Mouse (Mus musculus) kidney, embryonic 16.5 days (tissue): ENCODE measurements around the gene Smim5. TPM values are rescaled to one million over a fixed set of nuclear protein-coding genes. Genes with fewer than 3 reads are reported as not detected.

Experiments used
- polyA plus RNA-seq: library from polyadenylated mRNA; unstranded; fragments of >200 nt; fragmentation: Nextera tagmentation; extraction: Ambion mirVana; gene quantifications from 2 replicates; pipeline ENCODE4 v1.2.1, GENCODE M21; 2015

Gene Smim5
- polyA plus RNA-seq, 1 experiment from 2014 or later: 5.0 TPM

Other genes starting within 250 kb of the Smim5 start
- gene Grb2, start 191.4 kb upstream of the Smim5 start, polyA plus RNA-seq: 86.5 and 87.0 TPM in 2 replicates
- 33.4 and 34.5 TPM in 2 replicates for gene Tmem94, start 134.5 kb upstream of the Smim5 start, polyA plus RNA-seq
- gene Caskin2, start 86.3 kb upstream of the Smim5 start, polyA plus RNA-seq: 21.5 and 23.6 TPM in 2 replicates
- gene Tsen54, start 85.2 kb upstream of the Smim5 start, polyA plus RNA-seq: 48.1 and 50.2 TPM in 2 replicates
- 58.3 and 64.5 TPM in 2 replicates for gene Llgl2, start 75.9 kb upstream of the Smim5 start, polyA plus RNA-seq
- gene Myo15b, start 41.6 kb upstream of the Smim5 start, polyA plus RNA-seq: 12.6 and 14.2 TPM in 2 replicates
- gene Smim6, start 12.1 kb downstream of the Smim5 start, polyA plus RNA-seq: 11.8 and 12.8 TPM in 2 replicates
- 35.9 and 38.9 TPM in 2 replicates for gene Sap30bp, start 33.3 kb downstream of the Smim5 start, polyA plus RNA-seq
- gene Recql5, start 33.5 kb downstream of the Smim5 start, polyA plus RNA-seq: 25.3 and 26.9 TPM in 2 replicates
- 2.5 and 3.4 TPM in 2 replicates for gene Itgb4, start 74.7 kb downstream of the Smim5 start, polyA plus RNA-seq
- gene Galk1, start 112.8 kb downstream of the Smim5 start, polyA plus RNA-seq: 222 and 240 TPM in 2 replicates
- 1,676 and 1,744 TPM in 2 replicates for gene H3f3b, start 128.0 kb downstream of the Smim5 start, polyA plus RNA-seq
- gene Unk, start 130.4 kb downstream of the Smim5 start, polyA plus RNA-seq: 41.2 and 46.6 TPM in 2 replicates
- gene Unc13d, start 178.0 kb downstream of the Smim5 start, polyA plus RNA-seq: 1.00 and 1.4 TPM in 2 replicates
- gene Wbp2, start 187.0 kb downstream of the Smim5 start, polyA plus RNA-seq: 99.4 and 123 TPM in 2 replicates
- gene Trim47, start 227.2 kb downstream of the Smim5 start, polyA plus RNA-seq: 23.9 and 31.2 TPM in 2 replicates
- gene Trim65, start 231.2 kb downstream of the Smim5 start, polyA plus RNA-seq: 4.9 and 6.3 TPM in 2 replicates
- 119 and 120 TPM in 2 replicates for gene Mrpl38, start 238.9 kb downstream of the Smim5 start, polyA plus RNA-seq